Mouse (Mus musculus) frontal cortex, postnatal 10 days (tissue): Measurements from ENCODE around the gene Clmp.
A peak's percentile ranks its signal among the peaks of the same experiment; 100 is the strongest.
"Not testable (repeated sequence)": the region's sequence is repeated elsewhere in the genome, so short reads cannot be mapped to it uniquely, and the experiment has no call there.

Source experiments
- DNase-seq, 2 experiments: peaks; one replicate each; pipeline ENCODE4 v3.0.0; 2022; ENCODE audit warnings: low spot score in 2 of 2, mixed read lengths in 1 of 2

The Clmp gene

DNA sequence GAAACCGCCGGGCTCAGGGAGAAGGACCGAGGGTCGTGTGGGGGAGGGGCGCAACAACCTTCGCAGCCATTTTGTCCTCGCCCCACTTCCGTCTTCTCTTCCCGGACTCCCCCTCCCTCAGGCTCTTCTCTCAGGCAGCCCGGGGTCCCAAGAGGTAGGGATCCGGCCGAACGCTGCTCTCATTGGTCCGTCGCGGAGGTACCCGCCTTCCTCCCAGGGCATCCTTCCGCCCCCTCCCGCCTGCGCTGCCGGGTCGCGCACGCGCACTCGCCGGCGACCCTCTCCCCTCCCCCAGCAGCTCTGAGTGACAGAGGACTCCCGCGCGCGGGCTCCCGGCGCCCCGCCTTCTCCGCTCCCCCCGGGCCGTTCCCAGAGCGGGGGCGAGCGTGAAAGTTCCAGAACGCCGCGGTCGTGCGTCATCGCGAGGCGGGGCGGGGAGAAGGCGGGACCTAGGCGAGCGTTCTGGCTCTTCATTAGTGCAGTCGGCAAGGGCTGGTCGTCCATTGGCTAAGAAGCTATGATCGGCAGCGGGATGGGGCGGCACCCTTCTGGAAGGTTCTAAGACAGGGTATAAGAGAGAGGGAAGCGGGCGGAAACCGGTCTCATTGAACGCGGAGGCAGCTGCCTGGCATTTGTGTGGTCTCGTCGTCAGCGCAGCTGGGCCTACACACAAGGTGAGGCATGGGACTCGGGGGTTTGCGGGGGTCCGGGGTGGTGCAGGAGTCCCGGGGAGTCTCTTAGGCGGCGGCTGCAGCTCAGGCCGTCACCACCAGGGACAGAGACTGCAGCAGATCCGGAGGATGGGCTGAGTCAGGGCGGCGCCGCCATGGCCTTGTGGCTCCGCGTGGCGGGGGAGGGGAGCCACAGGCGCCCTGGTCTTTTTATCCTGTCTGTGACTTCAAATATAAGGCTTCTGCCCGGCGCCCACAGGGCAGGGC lies 115.2 kb downstream of the Clmp start, which contains the start of gene Hspa8:
Gene Hspa8 (plus strand): TSS at position 310 of the 938 bp plus-strand sequence.
- DNase-seq = peak; percentile 100

DNA sequence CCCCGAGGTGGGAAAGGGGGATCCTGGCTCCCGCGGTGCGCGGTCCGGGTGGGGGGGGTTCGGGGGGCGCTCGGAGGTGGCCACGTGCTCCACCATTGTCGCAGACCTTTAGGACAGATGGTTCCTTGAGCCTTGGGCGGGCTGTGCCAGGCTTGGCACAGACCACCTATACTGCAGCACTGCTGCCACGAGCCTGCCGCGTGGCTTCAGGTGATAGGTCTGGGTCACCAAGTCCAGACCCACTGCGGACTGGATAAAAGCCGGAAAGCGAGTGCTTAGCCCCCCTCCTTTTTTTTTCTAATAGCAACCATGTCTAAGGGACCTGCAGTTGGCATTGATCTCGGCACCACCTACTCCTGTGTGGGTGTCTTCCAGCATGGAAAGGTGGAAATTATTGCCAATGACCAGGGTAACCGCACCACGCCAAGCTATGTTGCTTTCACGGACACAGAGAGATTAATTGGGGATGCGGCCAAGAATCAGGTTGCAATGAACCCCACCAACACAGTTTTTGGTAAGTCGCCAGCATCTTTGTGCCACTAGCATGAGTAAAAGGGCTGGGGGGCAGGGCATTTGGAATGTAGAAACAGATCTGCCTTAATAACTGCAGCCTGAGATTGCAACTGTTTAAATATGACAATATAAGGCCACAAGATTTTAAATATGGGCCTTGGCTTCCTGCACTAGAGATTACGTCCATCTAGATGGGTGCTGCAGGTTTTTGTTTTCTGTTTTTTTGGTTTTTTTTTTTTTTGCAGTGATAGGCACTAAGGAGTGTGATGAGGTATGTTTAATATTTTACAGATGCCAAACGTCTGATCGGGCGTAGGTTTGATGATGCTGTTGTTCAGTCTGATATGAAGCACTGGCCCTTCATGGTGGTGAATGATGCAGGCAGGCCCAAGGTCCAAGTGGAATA lies 116.1 kb downstream of the Clmp start:
- peak; percentile 38 to 57 for DNase-seq

DNA sequence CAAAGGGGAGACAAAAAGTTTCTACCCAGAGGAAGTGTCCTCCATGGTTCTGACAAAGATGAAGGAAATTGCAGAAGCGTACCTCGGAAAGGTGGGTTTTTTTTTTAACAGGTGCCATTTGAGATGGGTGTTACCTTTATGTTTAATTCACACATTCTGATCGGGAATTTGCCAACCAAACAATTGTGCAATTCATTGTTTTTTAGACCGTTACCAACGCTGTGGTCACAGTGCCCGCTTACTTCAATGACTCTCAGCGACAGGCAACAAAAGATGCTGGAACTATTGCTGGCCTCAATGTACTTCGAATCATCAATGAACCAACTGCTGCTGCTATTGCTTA lies 116.7 kb downstream of the Clmp start:
- DNase-seq = not testable (repeated sequence)

DNA sequence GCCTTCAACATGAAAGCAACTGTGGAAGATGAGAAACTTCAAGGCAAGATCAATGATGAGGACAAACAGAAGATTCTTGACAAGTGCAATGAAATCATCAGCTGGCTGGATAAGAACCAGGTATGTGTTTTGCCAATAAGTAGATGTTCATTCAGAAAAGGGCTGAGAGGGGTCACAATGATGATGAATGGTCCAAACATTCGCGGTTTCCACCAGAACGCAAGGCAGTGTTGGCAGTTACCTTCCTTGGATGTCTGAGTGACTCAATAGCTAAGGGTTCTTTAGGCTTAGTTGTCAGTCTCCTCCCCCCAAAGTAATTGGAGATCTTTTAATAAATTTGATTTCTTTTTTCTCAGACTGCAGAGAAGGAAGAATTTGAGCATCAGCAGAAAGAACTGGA lies 118.8 kb downstream of the Clmp start:
- not testable (repeated sequence) for DNase-seq

DNA sequence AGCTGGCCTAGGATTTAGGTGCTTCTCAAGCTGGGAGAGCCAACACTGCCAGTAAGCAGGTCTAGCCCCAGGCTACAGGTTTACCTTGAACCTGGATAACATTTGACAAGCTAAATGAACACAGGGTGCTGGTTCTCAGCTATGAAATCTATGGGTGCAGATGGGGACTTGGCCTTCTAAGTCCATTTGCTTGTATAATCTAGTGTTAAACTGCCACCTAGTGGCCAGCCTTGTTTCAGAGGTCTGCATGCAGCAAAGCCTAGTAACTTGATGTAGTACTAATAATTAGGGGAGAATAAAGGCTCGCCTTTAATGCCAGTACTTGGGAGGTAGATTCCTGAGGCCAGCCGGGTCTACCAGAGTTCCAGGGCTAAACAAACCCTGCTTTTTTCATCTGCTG lies 119.5 kb downstream of the Clmp start:
- peak; percentile 49 to 65 for DNase-seq

DNA sequence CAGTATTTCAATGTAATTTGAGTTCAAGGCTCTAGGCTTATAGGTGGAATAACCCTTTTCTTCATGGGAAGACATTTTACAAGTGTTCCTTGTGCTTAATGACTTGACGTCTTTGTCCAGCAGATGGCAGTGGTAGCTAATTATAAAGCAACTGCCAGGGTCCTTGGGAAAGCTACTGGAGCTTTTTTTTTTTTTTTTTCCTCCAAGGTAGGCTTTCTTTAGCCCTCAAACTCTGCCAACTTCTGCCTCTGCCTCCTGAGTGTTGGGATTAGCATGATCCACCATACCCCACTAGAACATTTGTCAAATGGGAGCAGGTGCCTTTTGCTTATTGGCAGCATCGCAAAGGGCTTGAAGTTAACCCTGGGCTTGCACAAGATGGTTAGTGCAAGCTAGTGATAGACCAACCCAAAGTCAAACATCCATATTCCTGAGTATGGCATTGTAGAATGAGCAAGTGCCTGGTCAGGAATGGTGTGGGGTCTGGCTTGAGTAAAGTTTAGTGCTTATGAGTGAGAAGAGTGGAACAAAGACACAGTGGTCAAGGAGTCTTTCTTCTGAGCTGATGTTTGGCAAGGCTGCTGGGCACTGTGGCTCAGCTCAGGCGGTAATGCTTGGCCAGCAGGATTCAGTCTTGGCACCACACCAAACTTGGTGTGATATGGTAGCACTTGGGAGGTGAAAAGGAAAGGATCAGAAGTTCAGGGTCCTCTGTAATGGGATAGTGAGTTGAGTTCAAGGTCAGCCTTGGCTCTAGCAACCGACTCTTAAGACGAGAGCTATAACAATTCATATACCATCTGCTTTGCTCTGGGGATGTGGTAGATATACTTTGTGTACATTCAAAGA lies 120.9 kb downstream of the Clmp start:
- peak in 1 of 2 experiments; percentile 20 for DNase-seq

DNA sequence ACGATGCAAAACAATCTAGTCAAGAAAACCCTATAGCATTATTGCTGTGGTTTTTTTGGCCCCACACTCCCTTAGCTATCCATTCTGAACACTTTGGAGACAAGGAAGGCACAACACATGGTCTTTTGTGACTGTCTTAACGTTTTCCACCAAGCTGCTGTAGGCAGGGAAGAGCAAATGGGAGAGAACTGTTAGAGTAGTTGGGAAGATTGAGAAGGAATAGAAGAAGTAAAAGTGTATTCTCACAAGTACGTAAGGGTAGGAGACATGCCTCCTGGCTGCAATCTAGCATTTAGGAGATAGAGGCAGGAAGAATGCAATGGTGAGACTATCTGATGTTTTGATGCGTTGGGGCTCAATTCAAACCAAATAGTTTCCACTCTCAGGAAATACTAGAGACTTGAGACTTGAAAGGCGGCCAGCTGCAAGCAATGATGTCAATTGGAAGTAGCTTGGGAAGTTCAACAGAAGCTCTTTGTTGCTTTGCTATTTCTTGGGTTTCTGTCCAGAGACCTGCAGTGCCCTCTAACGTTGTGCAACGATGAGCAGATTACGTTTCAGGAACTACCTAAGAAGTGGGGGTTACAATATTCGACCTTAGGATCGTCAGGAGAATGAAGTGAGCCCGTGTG lies 121.6 kb downstream of the Clmp start:
- DNase-seq = peak in 1 of 2 experiments; percentile 26

DNA sequence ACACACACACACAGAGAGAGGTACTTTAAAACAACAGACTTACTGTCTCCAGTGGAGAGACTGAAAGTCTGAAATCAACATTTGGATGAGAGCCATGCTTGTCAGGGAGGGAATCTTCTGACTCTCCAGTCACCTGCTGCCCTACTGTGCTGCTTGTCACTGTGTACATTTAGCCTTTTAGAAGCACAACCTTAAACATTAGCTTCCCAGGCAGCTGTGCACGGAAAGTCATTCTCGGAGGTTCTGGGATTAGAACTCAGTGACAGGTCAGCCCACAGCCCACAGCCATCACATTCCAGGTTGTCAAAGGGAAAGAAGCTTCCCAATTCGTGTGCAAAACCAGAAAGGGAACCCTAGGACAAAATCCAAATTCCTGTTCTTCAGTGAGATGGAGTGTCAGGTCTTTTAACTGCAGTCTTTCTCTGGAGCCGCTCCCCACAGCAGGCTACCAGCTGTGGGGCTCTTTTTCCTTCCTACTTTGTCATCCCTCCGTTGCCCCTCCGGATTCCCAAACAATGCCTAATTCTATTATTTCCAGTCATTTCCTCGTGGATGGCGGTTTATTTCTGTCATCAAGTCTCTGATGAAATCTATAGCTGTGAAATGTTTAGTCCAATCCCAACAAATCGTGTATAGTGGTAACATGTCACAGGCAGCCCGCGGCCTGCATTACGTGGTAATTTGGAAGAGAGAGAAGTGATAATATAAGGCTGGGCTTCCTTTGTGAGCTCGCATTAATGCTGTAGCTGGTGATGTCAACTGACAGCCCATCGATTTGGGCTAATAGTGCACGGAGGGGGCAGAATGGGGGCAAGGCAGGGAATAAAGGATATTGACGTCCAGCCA lies 122.5 kb downstream of the Clmp start:
- DNase-seq = no peak

DNA sequence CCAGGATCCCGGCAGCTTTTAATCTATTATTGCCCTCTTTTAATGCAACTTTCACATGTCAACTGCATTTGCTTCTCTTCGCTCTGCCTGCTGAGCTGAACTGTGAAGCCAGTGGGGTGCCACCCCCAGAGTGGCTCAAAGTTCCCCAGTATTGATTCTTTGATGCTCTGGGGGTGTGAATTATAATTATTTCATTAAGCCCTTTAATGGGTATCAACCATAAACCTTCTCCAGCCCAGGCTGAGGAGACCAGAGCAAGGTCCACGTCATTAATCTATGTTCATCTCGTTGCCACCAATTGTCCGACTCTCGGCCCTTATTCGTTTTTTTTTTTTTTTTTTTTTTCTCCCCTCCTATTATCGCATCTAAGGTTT lies 123.1 kb downstream of the Clmp start:
- no peak for DNase-seq

DNA sequence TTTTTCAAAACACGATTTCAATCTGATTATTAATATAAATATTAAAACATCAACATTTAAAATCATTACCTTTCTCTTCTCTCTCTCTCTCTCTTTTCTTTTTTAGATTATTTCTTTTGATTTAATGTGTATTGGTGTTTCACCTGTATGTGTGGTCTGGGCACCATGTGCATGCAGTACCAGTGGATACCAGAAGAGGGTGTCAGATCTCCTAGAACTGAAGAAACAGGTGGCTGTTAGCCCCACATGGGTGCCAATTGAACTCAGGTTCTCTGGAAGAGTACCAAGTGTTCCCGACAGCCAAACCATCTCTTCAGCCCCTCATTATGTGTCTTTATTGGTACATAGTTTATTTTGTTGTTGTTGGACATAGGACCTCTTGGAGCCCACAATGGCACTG lies 126.1 kb downstream of the Clmp start:
- DNase-seq = peak in 1 of 2 experiments; percentile 25

DNA sequence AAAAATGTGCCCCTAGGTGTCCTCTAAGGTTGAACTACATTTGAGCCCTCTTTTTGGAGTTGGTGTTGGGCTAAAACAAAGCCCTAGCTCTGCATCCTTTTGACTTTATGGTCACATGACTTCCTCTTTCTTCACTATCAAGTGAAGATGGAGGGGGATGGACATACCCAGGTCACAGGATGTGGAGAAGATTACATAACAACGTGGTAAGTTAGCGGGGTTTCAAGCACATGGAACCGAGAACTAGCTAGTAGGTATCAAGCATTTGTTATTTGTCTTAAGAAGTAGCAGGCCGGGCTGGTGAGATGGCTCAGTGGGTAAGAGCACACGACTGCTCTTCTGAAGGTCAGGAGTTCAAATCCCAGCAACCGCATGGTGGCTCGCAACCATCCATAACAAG lies 128.3 kb downstream of the Clmp start:
- DNase-seq = no peak

DNA sequence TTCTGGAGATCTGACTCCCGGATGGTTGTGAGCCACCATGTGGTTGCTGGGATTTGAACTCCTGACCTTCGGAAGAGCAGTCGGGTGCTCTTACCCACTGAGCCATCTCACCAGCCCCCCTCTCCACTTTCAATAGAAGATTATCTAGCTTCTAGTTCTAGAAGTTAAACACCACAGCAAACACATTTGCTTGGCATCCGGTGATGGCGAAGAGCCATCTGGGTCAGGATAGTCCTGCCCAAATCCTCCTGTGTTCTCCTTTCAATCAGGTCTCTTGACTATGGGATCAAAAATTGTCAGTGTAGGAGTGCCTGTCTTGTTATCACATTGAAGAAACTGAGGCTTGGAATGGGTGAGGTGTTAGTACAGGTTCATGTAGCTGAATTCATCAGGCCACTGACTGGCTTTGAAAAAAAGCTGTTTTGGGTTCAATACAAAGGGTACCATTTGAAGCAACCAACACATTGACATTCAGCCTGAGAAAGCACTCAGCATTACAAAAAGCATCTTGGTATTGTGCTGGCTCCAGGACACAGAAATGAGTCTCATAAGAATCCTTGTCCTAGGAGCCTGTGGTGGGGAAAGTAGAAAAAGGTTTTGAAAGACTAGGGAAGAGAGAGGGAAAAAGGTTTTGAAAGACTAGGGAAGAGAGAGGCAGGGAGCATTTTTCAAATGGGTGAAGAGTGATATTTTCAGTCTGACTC lies 131.7 kb downstream of the Clmp start:
- no peak for DNase-seq

DNA sequence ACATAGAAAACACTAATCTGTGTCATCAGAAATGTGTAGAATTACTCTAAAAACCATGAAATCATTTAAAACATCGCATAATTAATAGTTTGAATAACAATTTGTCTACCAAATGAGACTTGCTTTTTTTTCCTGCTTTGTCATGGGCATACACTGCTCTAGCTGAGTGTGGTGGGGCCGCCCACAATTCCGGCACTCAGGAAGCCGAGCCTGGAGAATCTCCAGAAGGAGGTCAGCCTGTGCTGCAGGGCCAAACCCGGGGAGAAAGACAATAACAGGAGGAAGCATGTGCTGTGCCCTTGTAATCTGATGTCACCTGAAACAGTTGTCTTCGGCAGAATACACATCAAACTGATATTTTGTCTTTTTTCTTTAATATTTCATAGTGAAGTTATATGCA lies 139.8 kb downstream of the Clmp start:
- DNase-seq = no peak

DNA sequence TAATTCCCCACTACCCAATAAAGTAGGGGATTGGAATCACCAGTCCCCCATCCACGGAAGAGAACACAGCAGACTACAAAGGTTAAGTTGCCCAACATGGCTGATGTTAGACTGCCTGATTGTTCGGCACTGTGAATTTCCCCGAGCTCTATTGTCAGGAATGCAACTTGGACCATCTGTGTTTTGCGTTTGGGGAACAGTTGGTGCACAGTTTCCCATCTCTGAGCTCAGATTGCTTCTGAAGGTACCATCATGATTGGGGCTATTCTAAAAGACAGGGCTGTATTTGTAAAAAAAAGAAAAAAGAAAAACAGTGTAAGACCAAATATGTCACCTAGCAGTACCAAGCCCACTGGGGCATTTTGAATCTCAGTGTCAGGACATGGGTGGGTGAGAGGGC lies 141.6 kb downstream of the Clmp start:
- no peak for DNase-seq

DNA sequence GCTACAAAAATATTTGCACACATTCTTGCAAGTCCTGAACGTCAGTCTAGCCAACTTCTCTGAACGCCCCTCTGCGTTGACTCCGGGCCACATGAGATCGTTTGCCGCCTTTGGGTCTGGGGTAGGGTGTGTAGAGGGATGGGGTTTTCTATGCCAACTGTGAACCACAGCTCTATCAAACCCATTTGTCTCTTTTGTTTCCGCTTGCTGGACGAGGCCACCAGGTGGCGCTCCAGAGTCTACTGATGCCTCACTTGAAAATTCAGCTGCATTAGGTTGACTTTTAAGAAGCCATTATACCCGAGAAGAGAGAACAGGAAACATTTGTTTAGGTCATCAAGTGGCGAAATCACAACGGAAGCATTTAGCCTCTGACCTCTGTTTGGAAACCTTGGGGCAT lies 148.8 kb downstream of the Clmp start:
- DNase-seq = peak in 1 of 2 experiments; percentile 69
